Mouse (Mus musculus) spleen, embryonic (tissue): ENCODE data around the gene Cnnm2.
"Not testable (repeated sequence)": the region's sequence is repeated elsewhere in the genome, so short reads cannot be mapped to it uniquely, and the experiment has no call there.

ENCODE experiments used
- CTCF ChIA-PET: fragments of 350-600 bp; sonication (Branson Sonifier 250); formaldehyde crosslinking; loops from one replicate; lab custom pipeline; 2022; lab: Charles Lee

The Cnnm2 gene

DNA sequence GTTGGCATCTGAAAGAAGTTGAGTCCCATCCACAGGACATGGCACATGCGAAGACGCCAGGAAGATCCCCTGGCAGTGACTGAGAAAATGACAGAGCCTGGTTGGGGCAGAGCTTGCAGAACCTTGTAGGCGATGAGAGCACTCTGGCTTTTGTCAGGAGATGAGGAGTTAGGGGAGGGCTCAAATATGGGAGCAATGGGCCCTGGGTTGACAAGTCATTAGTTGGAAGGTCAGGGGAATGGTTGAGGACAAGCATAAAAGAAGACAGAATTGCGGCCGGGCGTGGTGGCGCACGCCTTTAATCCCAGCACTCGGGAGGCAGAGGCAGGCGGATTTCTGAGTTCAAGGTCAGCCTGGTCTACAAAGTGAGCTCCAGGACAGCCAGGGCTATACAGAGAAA lies 1.5 kb upstream of the Cnnm2 start:
- CTCF ChIA-PET, result interaction anchor here (0.6 to 1.4 kb wide), 6 partner anchors 66 to 232 kb away, joined by 3 to 11 read pairs (median 4); no protein-coding TSS in a partner anchor

DNA sequence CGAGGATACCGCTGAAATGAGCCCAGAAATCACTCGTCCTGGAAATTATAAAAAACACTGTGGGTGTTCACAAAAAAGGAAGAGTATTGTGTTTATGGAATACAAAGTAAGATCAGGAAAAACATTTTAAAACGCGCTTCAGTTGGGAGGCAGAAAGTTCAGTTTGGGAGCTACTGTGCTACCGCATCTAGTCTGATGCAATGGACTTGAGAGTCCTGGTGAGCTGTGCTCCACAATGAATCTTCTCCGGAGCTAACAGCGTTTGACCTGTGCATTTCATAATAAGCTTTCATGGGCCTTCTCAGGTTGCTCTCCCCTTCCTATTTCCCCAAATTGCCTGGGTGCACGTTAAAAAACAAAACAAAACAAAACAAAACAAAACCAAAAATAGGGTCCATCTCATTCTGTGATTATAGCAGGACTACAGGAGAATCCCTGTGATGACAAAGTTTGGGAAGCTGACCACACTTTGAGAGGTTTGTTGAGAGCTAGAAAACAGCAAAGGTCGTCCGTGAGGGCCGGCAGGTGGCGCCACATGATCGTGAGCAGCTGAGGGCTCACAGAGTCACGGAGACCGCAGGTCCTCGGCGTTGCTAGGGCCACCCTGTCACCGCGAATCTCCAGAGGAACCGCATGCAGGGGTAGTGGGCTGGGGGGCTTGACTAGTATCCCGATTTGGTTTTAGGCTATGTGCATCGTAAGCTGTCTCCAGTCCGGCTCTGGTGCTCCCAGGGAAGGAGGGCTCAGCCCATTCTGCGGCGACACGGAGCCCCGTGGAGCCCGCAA lies 828 bp upstream of the Cnnm2 start:
- CTCF ChIA-PET, result interaction anchor here (0.6 to 1.4 kb wide), 4 partner anchors 67 to 231 kb away, joined by 3 to 11 read pairs (median 4); no protein-coding TSS in a partner anchor

DNA sequence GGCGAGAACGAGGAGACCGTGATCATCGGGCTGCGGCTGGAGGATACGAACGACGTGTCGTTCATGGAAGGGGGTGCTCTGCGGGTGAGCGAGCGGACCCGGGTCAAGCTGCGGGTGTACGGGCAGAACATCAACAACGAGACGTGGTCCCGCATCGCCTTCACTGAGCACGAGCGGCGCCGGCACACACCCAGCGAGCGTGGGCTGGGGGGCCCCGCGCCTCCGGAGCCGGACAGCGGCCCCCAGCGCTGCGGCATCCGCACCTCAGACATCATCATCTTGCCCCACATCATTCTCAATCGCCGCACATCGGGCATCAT lies 535 bp downstream of the Cnnm2 start:
- CTCF ChIA-PET, result no interaction called here

DNA sequence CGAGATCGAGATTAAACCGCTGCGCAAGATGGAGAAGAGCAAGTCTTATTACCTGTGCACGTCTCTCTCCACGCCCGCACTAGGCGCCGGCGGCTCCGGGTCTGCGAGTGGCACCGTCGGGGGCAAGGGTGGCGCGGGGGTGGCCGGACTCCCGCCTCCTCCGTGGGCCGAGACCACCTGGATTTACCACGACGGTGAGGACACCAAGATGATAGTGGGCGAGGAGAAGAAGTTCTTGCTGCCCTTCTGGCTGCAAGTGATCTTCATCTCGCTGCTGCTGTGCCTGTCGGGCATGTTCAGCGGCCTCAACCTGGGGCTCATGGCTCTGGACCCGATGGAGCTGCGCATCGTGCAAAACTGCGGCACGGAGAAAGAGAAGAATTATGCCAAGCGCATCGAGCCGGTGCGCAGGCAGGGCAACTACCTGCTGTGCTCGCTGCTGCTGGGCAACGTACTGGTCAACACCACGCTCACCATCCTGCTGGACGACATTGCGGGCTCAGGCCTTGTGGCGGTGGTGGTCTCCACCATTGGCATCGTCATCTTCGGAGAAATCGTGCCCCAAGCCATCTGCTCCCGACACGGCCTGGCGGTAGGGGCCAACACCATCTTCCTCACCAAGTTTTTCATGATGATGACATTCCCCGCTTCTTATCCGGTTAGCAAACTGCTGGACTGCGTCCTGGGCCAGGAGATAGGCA lies 1.0 kb downstream of the Cnnm2 start:
- CTCF ChIA-PET, result interaction anchor here (0.6 kb wide), 1 partner anchor 1832 kb away, joined by 3 read pairs; the partner anchor contains the start of gene Slf2

DNA sequence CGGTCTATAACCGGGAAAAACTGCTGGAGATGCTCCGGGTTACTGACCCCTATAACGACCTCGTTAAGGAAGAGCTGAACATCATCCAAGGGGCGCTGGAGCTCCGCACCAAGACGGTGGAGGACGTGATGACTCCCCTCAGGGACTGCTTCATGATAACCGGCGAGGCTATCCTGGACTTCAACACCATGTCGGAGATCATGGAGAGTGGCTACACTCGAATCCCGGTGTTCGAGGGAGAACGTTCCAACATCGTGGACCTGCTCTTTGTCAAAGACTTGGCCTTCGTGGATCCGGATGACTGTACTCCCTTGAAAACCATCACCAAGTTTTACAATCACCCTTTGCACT lies 1.6 kb downstream of the Cnnm2 start:
- CTCF ChIA-PET, result interaction anchor here (0.6 kb wide), 1 partner anchor 1832 kb away, joined by 3 read pairs; the partner anchor contains the start of gene Slf2

DNA sequence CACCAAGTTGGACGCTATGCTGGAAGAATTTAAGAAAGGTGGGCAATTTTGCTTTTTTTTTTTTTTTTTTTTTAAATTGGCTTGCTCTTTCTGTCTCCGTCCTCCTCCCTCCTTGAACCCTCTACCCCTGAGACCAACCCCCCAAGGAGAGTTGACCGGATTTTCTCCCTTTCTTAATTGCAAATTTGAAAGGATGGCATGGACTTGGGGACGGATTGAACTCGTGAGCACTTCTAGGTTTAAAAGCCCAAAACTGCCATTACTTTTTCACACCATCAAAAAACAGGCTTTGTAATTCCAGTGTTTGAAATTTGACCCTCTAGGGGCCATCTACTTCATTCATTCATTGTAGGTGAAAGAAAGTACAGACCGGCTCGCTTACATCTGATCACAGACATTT lies 2.0 kb downstream of the Cnnm2 start:
- CTCF ChIA-PET, result no interaction called here

DNA sequence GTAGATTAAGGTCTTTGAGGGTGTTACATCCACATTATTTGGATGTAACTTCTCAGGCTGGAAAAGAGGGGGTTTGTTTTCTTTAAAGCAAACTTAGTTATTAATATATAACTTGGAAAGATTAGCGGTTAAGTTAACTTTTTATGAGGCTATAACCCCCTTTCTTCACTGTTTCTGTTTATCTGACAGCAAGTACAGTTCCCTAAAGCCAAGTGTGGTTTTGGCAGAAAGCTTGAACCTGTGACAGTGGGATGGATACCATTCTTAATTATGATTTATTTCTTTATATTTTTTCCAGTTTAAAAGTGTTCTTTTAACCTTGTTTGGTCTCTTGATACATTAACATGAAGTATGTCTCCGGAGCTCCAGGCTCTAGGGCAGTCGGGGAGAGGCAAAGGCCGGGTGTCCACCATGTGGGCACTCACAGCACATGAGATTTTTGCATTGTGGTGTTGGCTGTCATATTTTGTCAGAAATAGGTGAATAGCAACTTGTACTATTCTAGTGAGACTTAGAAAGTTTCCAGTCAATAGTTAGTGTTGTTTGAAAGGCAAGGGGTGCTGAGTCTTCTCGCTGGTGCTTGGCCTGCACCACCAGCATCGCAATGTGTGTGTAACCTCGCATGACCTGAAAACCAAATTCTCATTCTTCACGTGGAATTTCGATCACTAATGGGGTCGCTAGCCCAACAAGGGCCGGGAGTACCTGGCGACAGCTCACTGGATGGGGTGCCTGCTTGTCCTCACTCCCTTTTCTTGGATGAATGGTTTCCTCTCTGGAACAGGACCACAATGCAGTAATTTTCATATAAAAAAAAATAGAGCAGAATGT lies 2.8 kb downstream of the Cnnm2 start:
- CTCF ChIA-PET, result no interaction called here

DNA sequence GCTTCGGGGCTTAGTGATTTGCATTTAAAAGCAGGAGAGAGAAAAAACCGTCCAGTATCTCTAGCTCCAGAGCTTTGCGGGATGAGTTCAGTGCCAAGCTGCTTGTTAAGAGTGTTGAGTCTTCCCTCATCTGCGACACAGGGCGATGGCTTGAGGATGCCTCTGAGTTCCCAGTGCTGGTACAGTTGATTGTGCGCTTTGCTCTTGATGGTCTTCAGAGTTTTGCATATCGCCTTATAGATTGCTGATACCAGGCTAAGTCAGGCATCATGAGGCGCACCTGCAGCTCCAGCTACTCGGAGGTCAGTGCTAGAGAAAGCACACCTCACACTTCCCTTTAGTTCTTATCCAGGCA lies 3.3 kb downstream of the Cnnm2 start:
- CTCF ChIA-PET, result no interaction called here

DNA sequence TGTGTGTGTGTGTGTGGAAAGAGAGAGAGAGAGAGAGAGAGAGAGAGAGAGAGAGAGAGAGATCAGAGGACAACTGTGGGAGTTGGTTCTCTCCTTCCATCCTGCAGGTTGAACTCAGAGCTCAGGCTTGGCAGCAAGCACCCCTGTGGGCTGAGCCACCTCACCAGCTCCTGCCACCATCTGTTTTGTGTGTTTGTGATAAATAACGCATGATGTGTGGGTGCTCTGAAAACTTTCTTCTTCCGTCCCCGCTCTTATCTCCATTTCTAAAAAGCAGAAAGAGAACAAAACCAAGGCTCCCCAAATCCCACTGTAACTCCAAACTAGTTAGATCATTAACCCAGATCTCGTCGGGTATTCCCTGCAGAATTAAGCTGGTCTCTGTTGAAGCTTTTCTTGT lies 4.7 kb downstream of the Cnnm2 start:
- CTCF ChIA-PET, result no interaction called here

DNA sequence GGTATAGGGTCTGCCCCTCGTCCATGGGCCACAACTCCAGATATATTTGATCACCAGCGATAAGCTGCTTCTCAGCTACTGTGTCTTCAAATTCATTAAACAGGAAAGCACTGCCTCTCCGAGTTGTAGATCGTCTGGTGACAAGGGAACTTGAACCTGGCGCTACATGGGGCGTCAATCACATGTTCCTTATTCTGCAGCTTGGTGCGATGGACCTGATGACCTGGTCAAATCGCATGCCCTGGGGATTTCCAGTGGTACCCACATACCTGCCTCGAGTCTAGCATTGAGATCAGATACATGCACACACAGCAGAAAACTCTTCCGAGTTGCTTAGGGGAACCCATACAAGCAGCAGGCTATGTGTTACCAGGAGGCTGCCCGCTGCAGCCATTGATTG lies 8.4 kb downstream of the Cnnm2 start:
- CTCF ChIA-PET, result no interaction called here

DNA sequence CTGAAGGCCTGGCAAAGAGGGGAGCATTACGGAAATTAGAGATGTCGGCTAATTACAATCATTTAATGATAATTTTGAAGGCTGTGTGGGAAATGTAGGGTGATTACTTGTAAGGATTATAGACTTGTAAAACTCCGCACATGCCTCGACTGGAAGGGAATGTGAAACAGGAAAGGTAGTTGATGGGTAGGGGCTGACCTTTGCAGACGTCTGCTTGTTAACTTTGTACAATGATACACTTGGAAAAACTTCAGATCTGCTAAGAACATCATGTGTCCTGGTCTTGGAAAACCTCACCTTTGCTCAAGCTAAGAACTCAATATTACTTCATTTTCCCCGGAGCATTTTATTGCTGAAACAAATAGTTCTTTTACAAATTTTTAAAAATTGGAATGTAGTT lies 10.4 kb downstream of the Cnnm2 start:
- CTCF ChIA-PET, result no interaction called here

DNA sequence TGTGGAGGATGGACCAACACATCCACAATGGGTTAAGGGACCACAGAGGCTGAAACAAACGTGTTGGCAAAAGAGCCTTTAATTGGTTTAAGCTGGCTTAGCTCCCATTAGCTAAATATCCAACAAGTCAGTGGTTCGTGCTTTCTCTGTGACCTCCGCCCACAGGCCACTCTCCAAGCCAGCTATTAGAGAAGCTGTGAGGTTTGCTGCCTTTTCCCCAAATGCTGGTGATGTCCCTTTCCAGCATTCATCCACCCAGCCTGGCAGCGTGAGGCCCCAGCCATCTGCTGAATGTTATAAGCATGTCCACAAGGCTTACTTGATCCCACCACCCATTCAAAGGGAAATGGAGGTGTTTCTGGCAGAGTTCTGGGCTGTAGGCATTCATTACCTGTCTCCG lies 15.0 kb downstream of the Cnnm2 start:
- CTCF ChIA-PET, result interaction anchor here (0.7 kb wide), 1 partner anchor 74 kb away, joined by 13 read pairs; no protein-coding TSS in a partner anchor

DNA sequence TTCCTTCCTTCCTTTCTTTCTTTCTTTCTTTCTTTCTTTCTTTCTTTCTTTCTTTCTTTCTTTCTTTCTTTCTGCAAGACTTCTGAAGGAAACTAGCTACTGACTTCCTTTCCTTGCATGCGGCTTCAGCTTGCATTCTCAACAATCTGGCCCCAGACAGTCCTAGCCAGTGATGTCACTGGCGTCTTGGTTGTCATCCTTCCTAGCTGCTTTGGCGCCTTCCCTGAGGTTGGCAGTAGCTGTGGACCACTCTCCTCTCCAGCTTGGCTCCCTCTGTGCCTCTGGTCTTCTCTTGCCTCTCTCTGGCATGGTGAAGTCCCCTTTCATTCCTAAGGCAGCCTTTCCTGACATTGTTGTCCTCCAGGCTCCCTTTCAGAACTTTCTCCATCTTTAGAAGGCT lies 15.5 kb downstream of the Cnnm2 start:
- CTCF ChIA-PET, result interaction anchor here (0.7 kb wide), 1 partner anchor 73 kb away, joined by 13 read pairs; no protein-coding TSS in a partner anchor

DNA sequence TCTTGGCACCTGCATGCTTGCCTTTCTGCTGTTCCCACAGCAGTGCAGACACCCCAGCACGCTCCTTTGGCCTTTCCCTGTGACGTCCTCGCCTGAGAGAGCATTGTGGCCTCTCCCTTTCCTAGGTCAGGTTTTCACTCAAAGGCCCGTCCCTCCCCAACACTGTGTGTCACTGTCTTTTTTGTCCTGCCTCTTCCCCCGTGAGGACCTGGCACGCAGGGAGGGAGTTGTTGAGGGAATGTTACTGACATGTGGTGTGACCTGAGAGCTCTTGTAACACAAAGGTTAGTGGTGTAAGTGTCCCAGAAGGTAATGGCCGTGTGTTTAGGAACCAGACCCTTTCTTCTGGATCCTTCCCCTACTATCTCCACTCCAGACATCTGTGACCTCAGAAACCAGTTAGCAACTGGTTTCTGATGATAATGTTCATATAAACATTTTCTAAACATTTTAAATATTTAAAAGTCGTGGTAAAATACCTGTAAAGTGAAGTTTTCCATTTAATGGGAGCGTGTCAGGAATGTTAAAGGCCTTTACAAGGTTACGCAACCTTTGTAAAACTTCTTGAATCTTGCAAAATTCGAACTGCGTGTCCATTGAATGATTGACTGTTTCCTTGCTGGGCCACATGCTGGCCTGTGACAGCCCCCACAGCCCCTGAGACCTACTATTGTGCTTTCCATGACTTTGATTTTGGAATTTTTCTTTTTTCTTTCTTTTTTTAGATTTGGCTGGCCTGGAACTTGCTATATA lies 16.7 kb downstream of the Cnnm2 start:
- CTCF ChIA-PET, result no interaction called here

DNA sequence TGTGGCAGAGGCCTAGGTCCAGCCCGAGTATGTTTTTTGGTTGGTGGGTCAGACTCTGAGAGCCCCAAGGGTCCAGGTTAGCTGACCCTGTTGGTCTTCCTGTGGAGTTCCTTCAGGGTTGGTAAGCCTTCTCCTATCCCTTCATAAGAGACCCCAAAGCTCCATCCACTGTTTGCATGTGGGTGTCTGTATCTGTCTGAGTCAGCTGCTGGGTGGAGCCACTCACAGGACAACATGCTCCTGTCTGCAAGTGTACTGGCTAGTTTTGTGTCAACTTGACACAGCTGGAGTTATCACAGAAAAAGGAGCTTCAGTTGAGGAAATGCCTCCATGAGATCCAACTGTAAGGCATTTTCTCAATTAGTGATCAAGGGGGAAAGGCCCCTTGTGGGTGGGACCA lies 17.7 kb downstream of the Cnnm2 start:
- CTCF ChIA-PET, result not testable (repeated sequence)

DNA sequence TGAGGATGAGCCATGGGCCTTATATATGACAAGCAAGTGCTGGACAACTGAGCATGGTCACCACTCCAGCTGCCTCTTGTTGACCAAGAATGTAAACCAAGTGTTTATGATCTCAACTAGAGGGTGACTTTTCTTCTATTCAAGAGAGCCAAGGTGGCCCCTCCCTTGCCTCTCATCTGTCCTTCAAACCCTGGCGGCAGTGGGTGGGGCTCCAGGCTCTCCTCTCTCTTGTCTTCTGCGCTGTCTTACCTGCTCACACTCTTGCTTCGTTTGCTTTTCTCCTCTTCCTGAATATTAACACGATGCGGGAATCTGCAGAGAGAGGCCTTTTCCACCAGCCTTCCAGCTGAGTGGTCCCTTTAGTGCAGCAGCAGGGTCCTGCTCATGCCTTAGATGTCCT lies 22.6 kb downstream of the Cnnm2 start:
- CTCF ChIA-PET, result interaction anchor here (0.5 kb wide), 1 partner anchor 265 kb away, joined by 4 read pairs; no protein-coding TSS in a partner anchor

DNA sequence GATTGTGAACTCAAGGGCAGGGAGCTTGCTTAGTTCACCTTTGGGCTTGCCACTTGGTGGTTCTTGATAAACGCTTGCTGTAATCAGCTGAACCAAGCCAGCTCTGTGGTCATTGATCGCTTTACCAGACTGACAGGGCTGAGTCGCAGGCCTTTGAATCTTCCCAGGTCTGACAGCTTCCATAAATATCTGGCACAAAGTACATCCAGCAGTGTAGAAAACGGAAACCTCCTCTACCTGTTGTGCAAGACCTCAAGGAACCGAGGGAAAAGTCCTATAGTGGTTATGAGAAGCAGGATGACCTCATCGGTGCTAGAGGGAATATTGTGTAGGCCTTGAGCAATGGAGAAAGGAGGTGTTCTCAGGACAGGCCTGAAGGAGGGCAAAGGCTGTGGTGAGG lies 23.1 kb downstream of the Cnnm2 start:
- CTCF ChIA-PET, result interaction anchor here (0.5 kb wide), 1 partner anchor 264 kb away, joined by 4 read pairs; no protein-coding TSS in a partner anchor

DNA sequence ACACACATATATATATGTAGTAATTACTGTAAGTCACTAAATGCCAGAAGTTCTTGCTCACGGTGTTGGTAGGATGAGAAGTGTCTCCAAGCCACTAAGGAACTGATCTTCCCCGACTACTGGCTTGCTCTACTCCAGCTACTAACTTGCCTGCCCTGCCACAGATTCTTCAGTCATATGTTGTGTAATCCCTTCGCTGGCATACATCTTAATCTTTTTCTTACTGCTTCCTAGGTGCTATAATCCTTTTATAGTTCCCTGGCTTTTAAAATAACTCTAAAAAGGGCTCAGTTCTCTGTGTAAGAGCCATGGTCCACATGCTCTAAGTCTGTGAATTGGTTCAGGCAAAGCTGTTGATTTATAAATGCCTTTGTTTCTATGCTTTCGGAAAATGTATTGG lies 24.2 kb downstream of the Cnnm2 start:
- CTCF ChIA-PET, result no interaction called here

DNA sequence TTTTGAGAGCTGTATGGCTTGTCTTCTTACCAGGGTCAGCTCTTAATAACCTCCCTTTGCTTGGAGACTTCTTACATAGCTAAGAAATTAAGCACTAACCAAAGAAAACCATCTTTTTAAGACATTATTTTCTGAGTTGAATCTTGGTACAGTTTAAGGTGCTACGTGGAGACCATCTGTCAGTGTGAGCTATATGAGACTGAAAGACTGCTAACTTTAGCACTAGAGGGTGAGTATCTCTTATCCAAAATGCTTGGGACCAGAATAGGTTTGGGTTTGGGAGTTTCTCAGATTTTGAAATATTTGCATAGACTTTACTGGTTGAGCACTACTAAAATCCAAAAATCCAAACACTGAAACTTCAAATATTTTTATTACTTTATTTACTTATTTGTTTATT lies 28.4 kb downstream of the Cnnm2 start:
- CTCF ChIA-PET, result no interaction called here

DNA sequence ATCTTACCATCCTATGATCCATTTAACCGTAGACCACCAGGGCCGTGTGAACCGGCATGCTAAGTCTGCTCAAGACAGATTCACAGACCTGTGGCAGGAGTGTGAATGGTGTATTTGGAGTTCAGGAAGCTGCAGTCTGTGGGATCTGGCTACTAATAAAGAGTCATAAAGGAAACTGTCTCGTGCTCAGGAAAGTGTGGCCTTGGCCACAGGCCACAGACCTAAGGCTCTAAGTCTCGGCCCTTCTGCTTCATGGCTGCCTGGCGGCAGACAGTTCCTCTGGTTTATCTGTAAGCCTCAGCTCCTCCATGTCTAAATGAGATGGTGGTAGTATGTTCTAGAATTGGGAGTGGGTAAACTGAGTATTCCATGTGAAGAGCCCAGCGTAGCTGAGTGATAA lies 30.0 kb downstream of the Cnnm2 start:
- CTCF ChIA-PET, result interaction anchor here (0.6 kb wide), 1 partner anchor 10 kb away, joined by 4 read pairs; no protein-coding TSS in a partner anchor

DNA sequence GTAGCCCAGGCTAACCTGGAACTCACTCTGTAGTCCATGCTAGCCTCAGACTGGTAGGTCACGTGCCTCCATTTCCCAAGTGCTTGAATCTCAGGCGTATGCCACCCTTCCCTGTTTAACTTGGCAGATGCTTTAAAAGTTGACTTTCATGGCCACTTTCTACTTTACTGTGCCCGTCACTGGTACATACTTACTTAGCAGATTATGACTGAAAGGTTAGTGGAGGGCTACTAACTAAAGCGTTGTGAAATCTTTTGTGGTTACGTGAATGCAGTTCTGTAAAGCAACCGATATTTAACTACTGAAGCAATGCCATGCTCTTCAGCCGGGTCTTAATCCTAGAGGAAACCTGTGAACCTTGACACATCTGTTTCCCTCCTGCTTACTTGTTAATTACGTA lies 30.5 kb downstream of the Cnnm2 start:
- CTCF ChIA-PET, result no interaction called here
